Mouse (Mus musculus) stomach, embryonic 14.5 days (tissue): ENCODE results near the gene Abi3. TPM values are rescaled to one million over a fixed set of nuclear protein-coding genes. Genes with fewer than 3 reads are reported as not detected.

ENCODE experiments used
- ATAC-seq: fragments of 200-750 bp; cut with Nextera tagmentation; 2 replicates; pipeline ENCODE4 v1.8.0; 2017; ENCODE audit warnings: low read depth, moderate TSS enrichment; ENCODE audit not compliant: insufficient number of reproducible peaks, insufficient read depth, low FRiP score
- H3K27ac ChIP-seq: fragments of 300-500 bp; sonication (generic); 2 replicates; pipeline ENCODE4 v1.5.1; 2014; ENCODE audit warnings: mild to moderate bottlenecking, low read length, moderate library complexity, mixed read lengths
- H3K27me3 ChIP-seq: fragments of 300-500 bp; sonication (generic); 2 replicates; pipeline ENCODE4 v1.6.1; 2014; ENCODE audit warnings: low read length, control low read depth, mixed read lengths; ENCODE audit not compliant: control insufficient read depth, insufficient read depth
- H3K36me3 ChIP-seq: fragments of 300-500 bp; sonication (generic); 2 replicates; pipeline ENCODE4 v1.6.1; 2014; ENCODE audit warnings: mild to moderate bottlenecking, control low read depth, low read length, moderate library complexity, mixed read lengths; ENCODE audit not compliant: control insufficient read depth, insufficient read depth
- H3K4me1 ChIP-seq: fragments of 300-500 bp; sonication (generic); 2 replicates; pipeline ENCODE4 v1.6.1; 2014; ENCODE audit warnings: low read length, control low read depth, mixed read lengths; ENCODE audit not compliant: control insufficient read depth, insufficient read depth
- H3K4me2 ChIP-seq: fragments of 300-500 bp; sonication (generic); replicated peaks from 2 replicates; pipeline ENCODE4 v1.6.1; 2014; ENCODE audit warnings: low read depth, low read length, control low read depth
- H3K4me3 ChIP-seq: fragments of 300-500 bp; sonication (generic); 2 replicates; pipeline ENCODE4 v1.5.1; 2014; ENCODE audit warnings: low read depth, low read length, control low read depth
- H3K9ac ChIP-seq: fragments of 300-500 bp; sonication (generic); replicated peaks from 2 replicates; pipeline ENCODE4 v1.6.1; 2014; ENCODE audit warnings: low read depth, mild to moderate bottlenecking, control low read depth, low read length, moderate library complexity, mixed read lengths
- H3K9me3 ChIP-seq: fragments of 300-500 bp; sonication (generic); 2 replicates; pipeline ENCODE4 v1.6.1; 2016; ENCODE audit warnings: low read depth, low read length, control low read depth; ENCODE audit not compliant: control insufficient read depth
- WGBS: fragments of 180-500 bp; shearing (Covaris S2); extraction: QIAGEN DNeasy Blood & Tissue Kit; methylation state at CpG from one replicate; pipeline ENCODE4 v1.1.7; 2014; 5-methylcytosine and 5-hydroxymethylcytosine counted together
- polyA plus RNA-seq: library from polyadenylated mRNA; unstranded; fragments of >200 nt; fragmentation: Nextera tagmentation; extraction: Ambion mirVana; gene quantifications from 2 replicates; pipeline ENCODE4 v1.2.1, GENCODE M21; 2014

Gene Abi3
- polyA plus RNA-seq, 1 experiment from 2014 or later = 3.7 TPM

DNA sequence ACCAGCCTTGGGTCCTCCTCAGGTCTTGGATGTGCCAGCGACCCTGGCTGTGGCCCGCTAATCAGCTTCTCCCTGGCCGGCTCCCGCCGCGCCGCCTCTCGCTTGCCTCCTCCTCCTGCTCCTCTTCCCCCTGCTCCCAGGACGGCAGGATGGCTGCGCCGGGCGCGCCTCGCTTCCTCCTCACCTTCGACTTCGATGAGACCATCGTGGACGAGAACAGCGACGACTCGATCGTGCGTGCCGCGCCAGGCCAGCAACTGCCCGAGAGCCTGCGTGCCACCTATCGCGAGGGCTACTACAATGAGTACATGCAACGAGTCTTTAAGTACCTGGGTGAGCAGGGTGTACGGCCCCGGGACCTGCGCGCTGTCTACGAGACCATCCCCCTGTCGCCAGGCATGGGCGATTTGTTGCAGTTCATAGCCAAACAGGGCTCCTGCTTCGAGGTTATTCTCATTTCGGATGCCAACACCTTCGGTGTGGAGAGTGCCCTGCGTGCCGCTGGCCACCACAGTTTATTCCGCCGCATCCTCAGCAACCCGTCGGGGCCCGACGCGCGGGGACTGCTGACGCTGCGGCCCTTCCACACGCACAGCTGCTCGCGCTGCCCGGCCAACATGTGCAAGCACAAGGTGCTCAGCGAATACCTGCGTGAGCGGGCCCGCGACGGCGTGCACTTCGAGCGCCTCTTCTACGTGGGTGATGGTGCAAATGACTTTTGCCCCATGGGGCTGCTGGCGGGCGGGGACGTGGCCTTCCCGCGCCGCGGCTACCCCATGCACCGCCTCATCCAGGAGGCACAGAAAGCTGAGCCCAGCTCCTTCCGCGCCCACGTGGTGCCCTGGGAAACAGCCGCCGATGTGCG is 11.6 kb downstream of the Abi3 start:
- Histone ChIP-seq H3K27ac (no peak overlapping the region), H3K9ac (no peak overlapping the region), H3K9me3 (no peaks in the 10 kb centered on the region), H3K4me2 (peak overlapping the region; percentile 44), H3K36me3 (no peaks in the 10 kb centered on the region), H3K4me1 (peaks cover 26% of the 10 kb centered on the region), H3K27me3 (peaks cover 58% of the 10 kb centered on the region), H3K4me3 (peak overlapping the region; percentile 11)
- no peak for ATAC-seq
- WGBS = 3% methylated on average over 80 of the region's 80 CpGs

DNA sequence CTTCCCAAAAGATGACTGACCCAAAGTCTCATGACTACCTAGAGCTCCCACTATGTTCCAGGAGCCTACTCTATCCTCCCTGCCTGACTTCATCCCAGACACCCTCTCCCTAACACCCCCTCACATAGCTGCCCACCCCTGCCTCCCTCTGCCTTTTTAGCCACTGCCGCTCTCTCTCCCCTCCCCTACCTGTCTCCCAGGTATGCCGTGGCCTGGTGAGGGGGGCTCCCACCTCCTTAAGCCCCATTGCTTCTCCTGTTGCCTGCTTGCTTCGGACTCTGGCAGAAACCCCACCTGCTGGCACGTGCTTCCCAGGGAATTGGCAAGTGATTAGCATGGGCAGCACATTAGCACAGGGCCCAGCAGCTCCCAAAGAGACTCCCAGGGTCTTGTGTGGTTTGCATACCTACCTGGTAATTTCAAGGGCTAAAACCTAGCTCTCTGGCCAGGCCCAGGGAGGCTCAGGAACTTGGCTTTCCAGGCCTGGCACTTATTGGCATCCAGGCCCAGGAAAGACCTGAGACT is 12.7 kb downstream of the Abi3 start:
- Histone ChIP-seq H3K9ac (no peak overlapping the region), H3K4me2 (no peak overlapping the region)

DNA sequence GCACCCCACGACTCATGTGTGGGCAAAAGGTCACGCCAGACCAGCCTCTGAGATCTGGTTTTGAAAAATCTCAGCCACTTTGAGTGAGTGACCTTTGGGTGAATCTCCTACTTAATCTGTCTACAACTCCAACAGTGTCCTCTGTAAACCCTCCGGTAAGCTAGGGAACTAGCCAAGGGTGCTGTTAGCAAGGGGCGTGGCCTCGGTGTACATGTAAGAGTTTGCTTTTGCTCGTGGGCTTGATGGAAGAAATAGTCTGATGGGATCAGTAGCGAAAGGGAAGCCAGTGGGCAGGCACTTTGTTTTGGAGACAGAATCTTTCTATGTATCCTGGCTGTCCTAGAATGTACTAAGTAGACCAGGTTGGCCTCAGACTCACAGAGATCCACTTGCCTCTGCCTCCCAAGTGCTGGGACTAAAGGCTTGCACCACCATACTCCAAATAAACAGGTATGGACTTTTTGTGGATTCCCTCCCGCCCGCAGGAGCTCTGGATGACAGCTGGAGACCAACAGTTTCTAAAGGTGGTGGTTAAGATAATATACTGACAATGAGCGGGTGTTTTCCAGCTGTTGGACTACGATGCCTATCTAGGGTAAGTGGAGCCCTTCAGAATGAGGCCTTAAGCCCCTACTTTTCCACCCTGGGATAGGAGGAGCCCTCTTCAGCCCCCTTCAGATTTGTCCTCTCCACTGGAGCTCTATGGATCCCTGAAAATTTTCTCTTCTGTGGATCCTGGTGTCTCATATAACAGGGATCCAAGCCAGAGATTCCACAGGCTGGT is 13.9 kb downstream of the Abi3 start:
- no peak overlapping the region for H3K4me2 ChIP-seq
- H3K4me3 ChIP-seq = no peak overlapping the region
- H3K36me3 ChIP-seq = no peaks in the 10 kb centered on the region
- WGBS = 70% methylated on average over 11 of the region's 11 CpGs
- H3K27me3 ChIP-seq = peaks cover 52% of the 10 kb centered on the region
- no peak for ATAC-seq
- H3K9ac ChIP-seq = no peak overlapping the region
- peaks cover 20% of the 10 kb centered on the region; the same call in 1 of the 2 replicates for H3K4me1 ChIP-seq
- no peaks in the 10 kb centered on the region for H3K9me3 ChIP-seq
- no peak overlapping the region for H3K27ac ChIP-seq

More for the DNA sequence above, 12.7 kb downstream of the Abi3 start:
- WGBS = 29% methylated on average over 4 of the region's 4 CpGs
- Histone ChIP-seq H3K4me1 (peaks cover 22% of the 10 kb centered on the region), H3K4me3 (no peak overlapping the region), H3K36me3 (no peaks in the 10 kb centered on the region), H3K9me3 (no peaks in the 10 kb centered on the region), H3K27me3 (peaks cover 63% of the 10 kb centered on the region), H3K27ac (no peak overlapping the region)
- ATAC-seq = no peak

GRCm38 (mm10) chr11:95827464-95828085 is 14.7 kb downstream of the Abi3 start:
- Histone ChIP-seq H3K9ac (no peak overlapping the region), H3K27ac (no peak overlapping the region), H3K4me3 (no peak overlapping the region), H3K36me3 (no peaks in the 10 kb centered on the region), H3K4me1 (peaks cover 21% of the 10 kb centered on the region; the same call in 1 of the 2 replicates), H3K9me3 (no peaks in the 10 kb centered on the region), H3K4me2 (no peak overlapping the region), H3K27me3 (peaks cover 49% of the 10 kb centered on the region)
- whole genome bisulfite sequencing = 15% methylated on average over 3 of the region's 3 CpGs
- no peak for ATAC-seq

DNA sequence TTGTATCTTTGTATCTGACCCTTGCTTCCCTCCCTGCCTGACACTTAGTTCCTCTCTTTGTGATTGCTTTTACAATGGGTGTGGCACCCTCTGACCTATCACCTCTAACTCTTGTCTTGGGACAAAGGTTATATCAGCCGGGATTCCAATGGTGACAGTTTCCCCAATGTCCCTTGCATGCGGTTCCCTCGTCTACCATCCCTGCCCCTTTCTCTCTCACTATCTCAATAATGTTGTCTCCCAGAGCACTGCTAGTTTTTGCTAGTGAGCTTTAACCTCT is 15.2 kb downstream of the Abi3 start:
- Histone ChIP-seq H3K27ac (no peak overlapping the region), H3K4me3 (no peak overlapping the region), H3K4me2 (no peak overlapping the region), H3K4me1 (peaks cover 21% of the 10 kb centered on the region; the same call in 1 of the 2 replicates), H3K27me3 (peaks cover 48% of the 10 kb centered on the region), H3K9me3 (no peaks in the 10 kb centered on the region), H3K9ac (no peak overlapping the region), H3K36me3 (no peaks in the 10 kb centered on the region)
- 20% methylated on average over 3 of the region's 3 CpGs for WGBS
- no peak for ATAC-seq

DNA sequence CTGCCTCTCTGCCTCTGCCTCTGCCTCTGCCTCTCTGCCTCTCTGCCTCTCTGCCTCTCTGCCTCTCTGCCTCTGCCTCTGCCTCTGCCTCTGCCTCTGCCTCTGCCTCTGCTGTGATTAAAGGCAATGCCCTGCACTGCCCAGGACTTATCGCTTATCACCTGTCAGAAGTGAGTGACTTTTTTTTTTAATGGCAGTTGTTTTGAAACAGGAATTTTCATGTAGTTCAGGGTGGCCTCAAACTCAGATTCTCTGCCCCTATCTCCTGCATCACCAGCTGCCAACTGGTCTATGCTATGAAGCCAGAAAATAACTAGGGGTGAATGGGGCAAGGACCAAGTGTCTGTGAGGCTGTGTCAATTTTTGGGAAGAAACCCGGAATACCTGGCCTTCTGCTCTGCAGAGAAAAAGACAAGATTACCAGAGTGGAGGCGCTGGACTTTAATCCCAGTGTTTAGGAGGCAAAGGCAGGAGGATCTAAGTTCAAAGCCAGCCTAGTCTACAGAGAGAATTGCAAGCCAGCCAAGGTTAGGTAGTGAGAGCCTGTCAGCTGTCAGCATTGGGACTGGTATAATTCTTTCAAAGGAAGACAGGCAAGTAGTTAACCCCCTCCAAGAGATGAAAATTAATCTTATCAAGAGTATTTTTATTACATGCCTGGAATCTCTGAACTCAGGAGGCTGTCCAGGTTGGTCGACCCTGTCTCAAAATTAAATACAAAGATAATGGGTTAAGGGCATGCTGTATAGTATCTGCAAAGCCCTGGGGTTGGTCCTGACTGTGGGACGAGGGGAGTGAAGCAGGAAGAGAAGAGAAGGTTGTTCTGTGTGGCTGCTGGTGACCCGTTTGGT is 15.7 kb downstream of the Abi3 start:
- no peak overlapping the region for H3K4me3 ChIP-seq
- no peak for ATAC-seq
- H3K36me3 ChIP-seq = no peaks in the 10 kb centered on the region
- peaks cover 42% of the 10 kb centered on the region for H3K27me3 ChIP-seq
- H3K9ac ChIP-seq = no peak overlapping the region
- H3K9me3 ChIP-seq = no peaks in the 10 kb centered on the region
- WGBS = 53% methylated on average over 6 of the region's 6 CpGs
- H3K4me1 ChIP-seq = peaks cover 21% of the 10 kb centered on the region; the same call in 1 of the 2 replicates
- H3K4me2 ChIP-seq = no peak overlapping the region
- no peak overlapping the region for H3K27ac ChIP-seq

DNA sequence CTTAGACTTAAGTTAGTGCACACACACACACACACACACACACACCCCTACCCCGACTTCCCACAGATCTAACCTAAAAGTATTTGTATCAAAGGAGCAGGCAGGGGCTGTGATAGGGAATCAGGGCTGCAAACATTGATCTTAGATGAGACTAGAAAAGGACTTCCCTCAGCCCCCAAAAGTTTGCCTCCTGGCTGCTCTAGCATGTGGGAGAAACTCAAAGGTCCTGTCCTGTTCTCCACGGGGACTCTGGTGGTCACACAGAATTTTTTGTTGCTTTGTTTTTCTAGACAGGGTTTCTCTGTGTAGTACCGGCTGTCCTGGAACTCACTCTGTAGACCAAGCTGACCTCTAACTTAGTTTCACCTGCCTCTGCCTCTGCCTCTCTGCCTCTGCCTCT is 16.7 kb downstream of the Abi3 start:
- Histone ChIP-seq H3K4me1 (peaks cover 12% of the 10 kb centered on the region; the same call in 1 of the 2 replicates), H3K4me3 (no peak overlapping the region; the same call in 1 of the 2 replicates), H3K27ac (no peak overlapping the region), H3K36me3 (no peaks in the 10 kb centered on the region), H3K4me2 (no peak overlapping the region), H3K9me3 (no peaks in the 10 kb centered on the region), H3K9ac (no peak overlapping the region), H3K27me3 (peaks cover 40% of the 10 kb centered on the region)
- ATAC-seq = no peak
- 51% methylated on average over 3 of the region's 3 CpGs for WGBS
